Mouse (Mus musculus) ES-E14 (cell line): ENCODE results near the gene Tff1.

ENCODE experiments used
- HCFC1 ChIP-seq: IDR thresholded peaks from 2 replicates; pipeline ENCODE4 v1.6.1; 2012; ENCODE audit warnings: low read length, inconsistent platforms, borderline replicate concordance; ENCODE audit not compliant: insufficient read depth
- MAFK ChIP-seq: IDR thresholded peaks from 2 replicates; pipeline ENCODE4 v1.6.1; 2014; ENCODE audit warnings: mild to moderate bottlenecking, low read depth, low read length, inconsistent platforms; ENCODE audit not compliant: insufficient read depth
- ZC3H11A ChIP-seq: IDR thresholded peaks from 2 replicates; pipeline ENCODE4 v1.6.1; 2012; ENCODE audit warnings: low read depth, mild to moderate bottlenecking, inconsistent platforms, low read length, borderline replicate concordance

GRCm38 (mm10) chr17:31169796-31170195, 4.7 kb upstream of the Tff1 start:
- TF ChIP-seq HCFC1: no peak
- TF ChIP-seq ZC3H11A: no peak
- no peak for TF ChIP-seq MAFK
